Mouse (Mus musculus): ENCODE data around the gene Nsun4.

GRCm38 (mm10) chr4:116040466-116040865 lies 13.2 kb downstream of the Nsun4 start:
- TF ChIP-seq CTCF (IDR thresholded peaks at IDR 0.05; ENCODE audit: borderline replicate concordance, extremely low read depth, insufficient read depth, insufficient read length) (no peak), POLR2A (IDR thresholded peaks at IDR 0.05; ENCODE audit: borderline replicate concordance, extremely low read depth, insufficient read depth, insufficient read length, poor library complexity, severe bottlenecking) (no peak)

Data from brain, embryonic 14.5 days (tissue).